Mouse (Mus musculus) ES-Bruce4 (cell line): ENCODE data around the gene 2210011C24Rik. TPM values are rescaled to one million over a fixed set of nuclear protein-coding genes. Genes with fewer than 3 reads are reported as not detected.

Experiments used
- H3K27ac ChIP-seq: 2 replicates; pipeline ENCODE4 v1.5.1; 2012; ENCODE audit warnings: low read length, inconsistent platforms; ENCODE audit not compliant: insufficient read depth
- H3K27me3 ChIP-seq: 2 replicates; pipeline ENCODE4 v1.6.1; 2012; ENCODE audit warnings: mild to moderate bottlenecking, low read length, inconsistent platforms; ENCODE audit not compliant: control insufficient read depth, poor library complexity, insufficient read depth, severe bottlenecking
- H3K36me3 ChIP-seq: 2 replicates; pipeline ENCODE4 v1.6.1; 2012; ENCODE audit warnings: inconsistent platforms, mild to moderate bottlenecking, low read length, moderate library complexity; ENCODE audit not compliant: control insufficient read depth, poor library complexity, insufficient read depth, severe bottlenecking
- H3K4me1 ChIP-seq: one replicate; pipeline ENCODE4 v1.8.1; 2011; ENCODE audit warnings: low read length; ENCODE audit not compliant: control insufficient read depth, insufficient read depth
- H3K4me3 ChIP-seq: 2 replicates; pipeline ENCODE4 v1.5.1; 2011; ENCODE audit warnings: low read depth, mild to moderate bottlenecking, low read length
- H3K9ac ChIP-seq: 2 replicates; pipeline ENCODE4 v1.6.1; 2012; ENCODE audit warnings: low read depth, mild to moderate bottlenecking, inconsistent platforms; ENCODE audit not compliant: poor library complexity, severe bottlenecking
- H3K9me3 ChIP-seq: replicated peaks from 2 replicates; pipeline ENCODE4 v1.6.1; 2012; ENCODE audit warnings: mild to moderate bottlenecking, low read length, inconsistent platforms; ENCODE audit not compliant: control insufficient read depth, poor library complexity, insufficient read depth, severe bottlenecking
- CTCF ChIP-seq: IDR thresholded peaks from one replicate; pipeline ENCODE4 v1.8.1; 2011; ENCODE audit warnings: low read depth, low read length
- EP300 ChIP-seq: IDR thresholded peaks from 2 replicates; pipeline ENCODE4 v1.6.1; 2011; ENCODE audit warnings: low read depth, low read length; ENCODE audit not compliant: insufficient read depth
- POLR2A ChIP-seq: IDR thresholded peaks from one replicate; pipeline ENCODE4 v1.8.1; 2011; ENCODE audit warnings: low read length; ENCODE audit not compliant: insufficient read depth
- polyA plus RNA-seq: library from polyadenylated mRNA; stranded (reverse); fragments of >200 nt; gene quantifications from 2 replicates; pipeline ENCODE4 v1.2.4, GENCODE M21; 2011; ENCODE audit warnings: low read depth; ENCODE audit not compliant: missing spikeins, insufficient read depth, insufficient read length

The 2210011C24Rik gene
- polyA plus RNA-seq, 1 experiment, result 15.9 TPM

DNA sequence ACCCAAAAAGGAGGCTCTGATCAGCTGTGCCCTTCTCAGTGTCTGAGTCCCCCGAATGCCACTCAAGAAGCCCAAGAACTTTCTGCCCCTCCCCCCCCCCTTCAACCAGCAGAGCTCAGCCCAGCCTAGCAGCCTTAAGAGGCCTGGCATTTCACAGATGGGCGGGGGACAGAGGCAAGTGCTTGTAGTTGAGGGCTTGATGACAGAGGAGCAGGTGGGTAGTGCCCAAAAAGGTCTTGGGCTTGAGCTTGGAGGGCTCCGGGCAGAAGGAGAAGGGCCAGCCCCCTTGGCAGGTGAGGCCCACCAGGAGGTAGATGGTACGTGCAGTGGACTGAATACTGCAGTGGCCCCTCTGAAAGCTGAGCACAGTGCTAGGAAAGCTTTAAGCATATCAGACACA lies 37.5 kb downstream of the 2210011C24Rik start:
- no peak overlapping the region for H3K27ac ChIP-seq
- H3K36me3 ChIP-seq, result peaks cover 3% of the 10 kb centered on the region
- H3K9ac ChIP-seq, result no peak overlapping the region
- no peak for TF ChIP-seq CTCF
- TF ChIP-seq POLR2A, result no peak
- no peak for TF ChIP-seq EP300
- no peaks in the 10 kb centered on the region for H3K4me1 ChIP-seq
- no peaks in the 10 kb centered on the region for H3K27me3 ChIP-seq
- H3K4me3 ChIP-seq, result no peak overlapping the region
- H3K9me3 ChIP-seq, result no peaks in the 10 kb centered on the region

DNA sequence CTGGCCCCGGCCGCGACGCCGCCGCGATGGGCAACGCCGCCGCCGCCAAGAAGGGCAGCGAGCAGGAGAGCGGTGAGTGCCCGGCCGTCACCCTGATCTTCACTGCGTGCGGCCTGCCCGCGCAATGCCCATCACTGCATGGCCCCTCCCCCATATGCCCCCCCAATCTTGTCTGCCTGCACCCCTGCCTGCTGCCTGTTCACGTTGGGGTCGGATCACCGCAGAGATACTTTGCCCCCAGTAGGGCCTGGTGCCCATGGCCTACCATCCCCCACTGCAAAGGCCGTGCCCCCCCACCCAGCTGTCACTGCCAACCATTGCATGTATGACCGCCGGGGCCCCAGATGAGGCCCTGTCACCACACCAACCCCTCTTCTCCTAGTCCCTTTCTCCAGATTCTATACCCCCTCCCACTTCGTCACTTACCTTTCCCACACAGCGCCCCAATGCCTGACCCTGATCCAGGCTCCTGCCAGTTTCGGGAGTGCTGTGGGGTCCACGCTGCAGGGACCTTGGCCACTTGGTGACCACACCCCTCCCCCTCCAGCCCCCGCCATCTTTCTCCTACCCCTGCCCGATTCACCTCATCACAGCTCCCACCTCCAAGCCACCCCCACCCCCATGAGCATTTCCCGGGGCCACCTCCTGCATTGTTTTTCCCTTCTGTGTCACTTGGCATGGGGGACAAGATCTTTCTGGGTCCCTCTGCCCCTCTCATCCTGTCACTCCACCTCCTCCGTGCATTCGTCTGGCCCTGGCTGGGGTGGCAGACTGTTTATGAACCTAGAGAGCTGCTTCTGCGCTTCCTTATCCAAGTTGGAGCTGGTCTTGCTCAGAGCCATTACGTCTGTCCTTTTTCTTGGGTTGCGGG lies 38.6 kb downstream of the 2210011C24Rik start:
- Histone ChIP-seq H3K27ac (no peak overlapping the region), H3K27me3 (no peaks in the 10 kb centered on the region), H3K9ac (peak overlapping the region; percentile 69), H3K4me1 (no peaks in the 10 kb centered on the region), H3K36me3 (peaks cover 14% of the 10 kb centered on the region), H3K4me3 (peak overlapping the region; percentile 89), H3K9me3 (no peaks in the 10 kb centered on the region)
- no peak for TF ChIP-seq POLR2A
- TF ChIP-seq EP300, result no peak
- no peak for TF ChIP-seq CTCF

DNA sequence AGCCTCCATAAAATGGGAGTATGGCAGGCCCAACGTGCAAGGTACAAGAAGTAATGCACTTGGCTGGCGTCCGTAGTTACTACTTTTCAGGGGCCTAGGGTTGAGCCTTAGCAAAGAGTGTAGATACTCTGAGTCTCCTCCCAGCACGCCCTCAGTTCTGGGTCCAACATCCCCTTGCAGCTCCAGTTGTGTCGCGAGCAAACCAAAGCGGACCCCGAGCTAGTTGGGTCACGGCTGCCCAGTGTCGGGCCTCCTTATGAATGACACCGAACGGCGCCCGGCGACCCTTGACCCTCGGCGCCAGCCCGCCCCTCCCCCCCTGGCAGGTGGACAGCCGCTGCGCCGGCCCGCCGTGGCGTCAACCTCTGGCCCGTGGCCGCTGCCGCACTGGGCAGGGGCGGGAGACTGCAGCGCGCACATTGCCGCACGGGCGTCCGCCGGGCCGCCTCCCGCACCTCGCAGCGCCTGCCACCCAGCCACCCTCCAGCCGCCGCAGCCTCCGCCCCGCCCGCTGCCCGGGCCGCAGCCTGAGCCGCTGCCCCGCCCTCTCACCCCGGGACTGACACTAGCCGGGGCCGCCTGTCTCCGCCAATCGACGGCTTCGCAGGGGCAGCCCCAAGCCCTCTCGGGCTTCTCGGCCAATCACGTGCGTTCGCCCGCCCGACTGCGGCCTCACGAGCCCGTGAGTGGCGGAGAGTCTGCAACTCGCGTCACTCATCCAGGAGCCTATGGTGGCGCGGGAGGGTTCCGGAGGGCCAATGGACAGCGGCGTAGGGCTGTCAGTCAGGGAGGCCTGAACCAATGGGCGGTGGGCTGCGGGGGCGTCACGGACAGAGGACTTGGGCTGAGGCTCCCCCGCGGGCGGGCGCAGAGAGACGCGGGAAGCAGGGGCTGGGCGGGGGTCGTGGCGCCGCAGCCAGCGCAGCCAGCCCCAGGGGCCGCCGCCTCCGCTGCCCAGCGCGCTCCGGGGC lies 39.5 kb downstream of the 2210011C24Rik start, which contains the start of gene Prkaca:
Prkaca (plus strand) TSS at position 844 of the 971 bp plus-strand sequence.
- TF ChIP-seq POLR2A (no peak), CTCF (no peak), EP300 (no peak)

DNA sequence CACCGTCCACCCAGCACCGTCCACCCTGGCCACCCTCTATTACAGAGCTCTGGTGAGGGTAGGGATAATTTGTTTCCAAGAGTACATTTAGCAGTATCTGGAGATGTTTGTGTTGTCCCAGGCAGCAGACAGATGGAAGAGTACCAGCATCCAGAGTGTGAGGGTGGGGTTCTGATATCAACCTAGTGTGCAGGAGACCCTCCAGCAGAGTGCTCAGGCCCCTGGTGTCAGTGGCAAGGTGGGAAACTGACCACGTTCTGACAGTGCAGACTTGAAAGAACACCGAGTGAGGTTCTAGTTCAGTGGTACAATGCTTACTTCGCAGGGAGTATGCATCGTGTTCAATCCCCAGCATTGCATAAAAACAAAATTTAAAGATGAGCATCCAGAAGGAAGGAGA lies 40.3 kb downstream of the 2210011C24Rik start:
- H3K9me3 ChIP-seq, result no peaks in the 10 kb centered on the region
- no peaks in the 10 kb centered on the region for H3K4me1 ChIP-seq
- TF ChIP-seq EP300 (no peak), CTCF (no peak), POLR2A (no peak)
- peaks cover 25% of the 10 kb centered on the region for H3K36me3 ChIP-seq
- peak overlapping the region; percentile 72; the same call in 1 of the 2 replicates for H3K9ac ChIP-seq
- H3K4me3 ChIP-seq, result no peak overlapping the region
- H3K27ac ChIP-seq, result no peak overlapping the region
- no peaks in the 10 kb centered on the region for H3K27me3 ChIP-seq

More for the DNA sequence above, 39.5 kb downstream of the 2210011C24Rik start, which contains the start of gene Prkaca:
- Histone ChIP-seq H3K9me3 (no peaks in the 10 kb centered on the region), H3K36me3 (peaks cover 19% of the 10 kb centered on the region), H3K9ac (peak within 1 kb of the TSS; percentile 72), H3K4me3 (peak within 1 kb of the TSS; percentile 89), H3K27ac (no peak within 1 kb of the TSS), H3K27me3 (no peaks in the 10 kb centered on the region), H3K4me1 (no peaks in the 10 kb centered on the region)

DNA sequence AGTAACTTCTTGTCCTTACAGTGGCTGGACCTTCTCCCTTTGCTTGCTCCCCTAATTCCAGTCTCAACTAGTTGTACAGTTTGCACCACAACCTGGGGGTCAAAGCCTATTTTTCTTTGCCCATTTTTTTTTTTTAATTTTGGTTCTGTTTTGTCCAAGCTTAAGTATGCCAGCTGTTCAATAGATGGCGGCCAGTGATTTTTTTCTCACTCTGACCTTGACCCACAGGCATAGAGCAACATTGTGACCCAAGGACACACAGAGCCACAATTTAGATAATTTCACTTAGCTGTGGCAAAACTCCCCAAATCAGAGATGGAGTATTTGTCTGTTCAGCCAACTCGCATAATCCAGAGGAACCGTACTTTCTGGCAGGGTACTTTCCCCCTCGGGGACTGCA lies 40.9 kb downstream of the 2210011C24Rik start:
- H3K9ac ChIP-seq, result no peak overlapping the region
- TF ChIP-seq EP300, result no peak
- no peak for TF ChIP-seq POLR2A
- no peak for TF ChIP-seq CTCF
- H3K9me3 ChIP-seq, result no peaks in the 10 kb centered on the region
- no peak overlapping the region for H3K4me3 ChIP-seq
- no peak overlapping the region for H3K27ac ChIP-seq
- H3K36me3 ChIP-seq, result peaks cover 28% of the 10 kb centered on the region
- H3K4me1 ChIP-seq, result no peaks in the 10 kb centered on the region
- H3K27me3 ChIP-seq, result no peaks in the 10 kb centered on the region
